In genomic region chr8:41549220-41550094, GRCm38 (mm10) we compare ENCODE assay signal across 13 mouse cellular contexts.
DNase-seq lines count a peak whose midpoint lies in the region; ATAC-seq lines count a peak whose summit lies in the region.
"Had no signal": no experiment of that assay in that cellular context is flagged by ENCODE, and none has a peak within 500 bp of the region (broad histone marks: within the 10 kb centered on the region; RNA-seq: fewer than 3 reads in every experiment).

No protein-coding gene starts in this region.

- H3K9me3 ChIP-seq in kidney, embryonic 15.5 days (replicated peaks): no peaks in the 10 kb centered on the region
- H3K9me3 ChIP-seq in midbrain, embryonic 15.5 days: no peaks in the 10 kb centered on the region
- H3K9me3 ChIP-seq in midbrain, embryonic 11.5 days (ENCODE audit: control insufficient read depth, low read length): no peaks in the 10 kb centered on the region
- H3K9me3 ChIP-seq in neural tube, embryonic 15.5 days (replicated peaks): no peaks in the 10 kb centered on the region
- no peaks in the 10 kb centered on the region for H3K9me3 ChIP-seq in heart, embryonic 11.5 days (replicated peaks; ENCODE audit: control insufficient read depth, low read length)
- H3K9me3 ChIP-seq: liver, embryonic 13.5 days had no signal

- H3K4me3 ChIP-seq in kidney, embryonic 15.5 days (replicated peaks): no peak overlapping the region
- H3K4me3 ChIP-seq in midbrain, embryonic 15.5 days: no peak overlapping the region
- no peak overlapping the region for H3K4me3 ChIP-seq in midbrain, embryonic 11.5 days (ENCODE audit: low read depth, low read length)
- no peak overlapping the region for H3K4me3 ChIP-seq in neural tube, embryonic 15.5 days (replicated peaks)
- no peak overlapping the region for H3K4me3 ChIP-seq in heart, embryonic 11.5 days (ENCODE audit: low read depth, low read length)
- H3K4me3 ChIP-seq: liver, embryonic 13.5 days had no signal

- H3K4me1 ChIP-seq in kidney, embryonic 15.5 days: peaks cover 8% of the 10 kb centered on the region; the same call in 1 of the 2 replicates
- 0 out of 2 replicates have a peak, but pooled peaks cover 4% of the 10 kb centered on the region for H3K4me1 ChIP-seq in midbrain, embryonic 15.5 days
- H3K4me1 ChIP-seq in midbrain, embryonic 11.5 days (ENCODE audit: control insufficient read depth, insufficient read depth, low read length): no peaks in the 10 kb centered on the region
- peaks cover 6% of the 10 kb centered on the region; the same call in 1 of the 2 replicates for H3K4me1 ChIP-seq in neural tube, embryonic 15.5 days
- no peaks in the 10 kb centered on the region for H3K4me1 ChIP-seq in heart, embryonic 11.5 days (ENCODE audit: control insufficient read depth, insufficient read depth, low read length)
- H3K4me1 ChIP-seq: liver, embryonic 13.5 days had no signal

- no peaks in the 10 kb centered on the region for H3K27me3 ChIP-seq in kidney, embryonic 15.5 days
- H3K27me3 ChIP-seq in midbrain, embryonic 15.5 days (replicated peaks): no peaks in the 10 kb centered on the region
- no peaks in the 10 kb centered on the region for H3K27me3 ChIP-seq in midbrain, embryonic 11.5 days (ENCODE audit: control insufficient read depth, insufficient read depth, low read length)
- no peaks in the 10 kb centered on the region for H3K27me3 ChIP-seq in neural tube, embryonic 15.5 days (replicated peaks)
- no peaks in the 10 kb centered on the region for H3K27me3 ChIP-seq in heart, embryonic 11.5 days (ENCODE audit: control insufficient read depth, insufficient read depth, low read length)
- H3K27me3 ChIP-seq: liver, embryonic 13.5 days had no signal

- H3K27ac ChIP-seq in kidney, embryonic 15.5 days: no peak overlapping the region
- H3K27ac ChIP-seq in midbrain, embryonic 15.5 days: no peak overlapping the region
- H3K27ac ChIP-seq in midbrain, embryonic 11.5 days (ENCODE audit: low read depth, low read length): no peak overlapping the region
- peak overlapping the region; percentile 28; the same call in 1 of the 2 replicates for H3K27ac ChIP-seq in neural tube, embryonic 15.5 days (replicated peaks)
- H3K27ac ChIP-seq in heart, embryonic 11.5 days (ENCODE audit: low read depth, low read length): no peak overlapping the region
- H3K27ac ChIP-seq: liver, embryonic 13.5 days had no signal

- no peaks in the 10 kb centered on the region for H3K36me3 ChIP-seq in kidney, embryonic 15.5 days
- H3K36me3 ChIP-seq in midbrain, embryonic 15.5 days (replicated peaks): no peaks in the 10 kb centered on the region
- H3K36me3 ChIP-seq in midbrain, embryonic 11.5 days (ENCODE audit: control insufficient read depth, insufficient read depth, low read length): no peaks in the 10 kb centered on the region
- no peaks in the 10 kb centered on the region for H3K36me3 ChIP-seq in neural tube, embryonic 15.5 days
- no peaks in the 10 kb centered on the region for H3K36me3 ChIP-seq in heart, embryonic 11.5 days (ENCODE audit: control insufficient read depth, insufficient read depth, low read length)
- H3K36me3 ChIP-seq: liver, embryonic 13.5 days had no signal

- ATAC-seq in kidney, embryonic 15.5 days (replicated peaks; ENCODE audit: low FRiP score): no peak
- ATAC-seq in midbrain, embryonic 15.5 days (replicated peaks): 0 out of 2 replicates have a peak, but pooled peaks have one; percentile 42
- ATAC-seq in midbrain, embryonic 11.5 days (ENCODE audit: low FRiP score): no peak
- ATAC-seq in neural tube, embryonic 15.5 days (ENCODE audit: low FRiP score): 0 out of 2 replicates have a peak, but pooled peaks have one; percentile 38
- ATAC-seq in heart, embryonic 11.5 days (replicated peaks; ENCODE audit: insufficient number of reproducible peaks, low FRiP score, low TSS enrichment): no peak

- H3K4me2 ChIP-seq in kidney, embryonic 15.5 days: peak overlapping the region; percentile 41
- peak overlapping the region; percentile 6; the same call in 1 of the 2 replicates for H3K4me2 ChIP-seq in midbrain, embryonic 15.5 days
- H3K4me2 ChIP-seq in midbrain, embryonic 11.5 days: no peak overlapping the region
- H3K4me2 ChIP-seq in neural tube, embryonic 15.5 days: peak overlapping the region; percentile 34
- H3K4me2 ChIP-seq in heart, embryonic 11.5 days: no peak overlapping the region
- H3K4me2 ChIP-seq: liver, embryonic 13.5 days had no signal

- 44% methylated on average over 25 of the region's 25 CpGs for WGBS in kidney, embryonic 15.5 days
- WGBS in midbrain, embryonic 15.5 days: 68% methylated on average over 25 of the region's 25 CpGs
- WGBS in midbrain, embryonic 11.5 days: 79% methylated on average over 25 of the region's 25 CpGs
- WGBS in neural tube, embryonic 15.5 days: 53% methylated on average over 25 of the region's 25 CpGs
- WGBS in heart, embryonic 11.5 days (ENCODE audit: insufficient replicate concordance): 72% methylated on average over 25 of the region's 25 CpGs

- H3K9ac ChIP-seq in kidney, embryonic 15.5 days: no peak overlapping the region
- no peak overlapping the region for H3K9ac ChIP-seq in midbrain, embryonic 15.5 days
- H3K9ac ChIP-seq in midbrain, embryonic 11.5 days (ENCODE audit: low read length): no peak overlapping the region
- H3K9ac ChIP-seq in neural tube, embryonic 15.5 days (replicated peaks): no peak overlapping the region
- H3K9ac ChIP-seq in heart, embryonic 11.5 days (ENCODE audit: low read depth, low read length): no peak overlapping the region
- H3K9ac ChIP-seq: liver, embryonic 13.5 days had no signal

- peak; percentile 10 to 14 for DNase-seq in cerebellum, postnatal 25 days
- no peak for DNase-seq in cerebellum, adult 8-10 months
- DNase-seq in kidney, postnatal 10 days: no peak
- no peak for DNase-seq in midbrain, embryonic 11.5 days (ENCODE audit: low spot score, missing footprints)
- DNase-seq: adrenal gland, adult 8-10 months; cerebellum, adult 11-12 months; kidney, postnatal 4 days; liver, embryonic 13.5 days; thymus, postnatal 25 days had no signal

Comparison
In these comparisons a context has a peak if more than half of its experiments do, and no peak if none do; other contexts are left out.
1. DNase-seq: peak in cerebellum, postnatal 25 days (2 of 2); none in cerebellum, adult 8-10 months (single experiment), kidney, postnatal 10 days (single experiment) and midbrain, embryonic 11.5 days (single experiment).
2. ATAC-seq: peak in midbrain, embryonic 15.5 days (single experiment) and neural tube, embryonic 15.5 days (single experiment); none in kidney, embryonic 15.5 days (single experiment), midbrain, embryonic 11.5 days (single experiment) and heart, embryonic 11.5 days (single experiment).
3. H3K4me2 ChIP-seq: peak in kidney, embryonic 15.5 days (single experiment), midbrain, embryonic 15.5 days (single experiment) and neural tube, embryonic 15.5 days (single experiment); none in midbrain, embryonic 11.5 days (single experiment) and heart, embryonic 11.5 days (single experiment).